Mouse (Mus musculus): ENCODE measurements at regions not wholly inside any gene's neighbourhood (a gene's known extent, or its start where the extent isn't known, plus 50 kb on each side); places are given as distances from the start of the nearest gene placed in this dataset.
"Not testable (repeated sequence)": the region's sequence is repeated elsewhere in the genome, so short reads cannot be mapped to it uniquely, and the experiment has no call there.

DNA sequence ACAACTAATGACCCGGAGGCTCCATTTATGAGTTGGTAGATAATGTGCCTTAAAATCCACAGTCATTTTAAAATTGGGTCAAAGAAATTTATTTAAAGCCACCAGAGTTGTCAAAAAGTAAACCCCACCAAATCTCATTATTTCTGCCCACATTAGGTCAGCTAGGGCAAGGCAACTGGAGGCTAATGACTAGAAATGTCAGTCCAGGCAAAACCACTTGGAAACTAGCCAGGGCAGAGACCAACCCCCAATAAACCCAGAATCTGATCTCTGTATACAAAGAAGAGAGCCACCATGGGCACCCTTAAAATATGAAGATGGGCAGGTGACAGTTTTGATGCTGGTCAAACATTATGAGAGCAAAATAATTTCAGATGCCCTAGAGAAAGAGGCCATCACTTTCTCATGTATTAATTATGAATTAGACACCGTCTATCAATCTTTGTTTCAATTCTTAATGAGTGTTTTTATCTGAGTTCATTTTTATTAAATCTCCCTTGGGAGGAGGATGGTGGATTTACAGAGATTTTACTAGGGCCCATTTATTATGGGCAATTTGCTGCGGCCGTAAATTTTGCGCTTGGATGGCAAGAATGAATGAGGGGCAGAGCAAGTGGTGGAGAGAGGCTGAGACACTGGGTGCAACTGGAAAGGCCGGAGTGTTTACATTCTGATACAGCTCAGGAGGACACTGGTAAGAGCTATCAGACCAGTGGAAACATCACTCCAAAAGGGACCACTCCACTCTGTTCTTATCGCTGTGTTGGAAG is 99.2 kb upstream of the Shb start:
- no peak overlapping the region for H3K27ac ChIP-seq
- no peak overlapping the region for H3K4me3 ChIP-seq
- TF ChIP-seq CTCF (IDR thresholded peaks at IDR 0.05) = no peak
- DNase-seq (ENCODE audit: extremely low spot score in 1 of 2, low spot score in 2 of 2) = no peak
- intact Hi-C loops (cut with DNase I) = no loop called here

DNA sequence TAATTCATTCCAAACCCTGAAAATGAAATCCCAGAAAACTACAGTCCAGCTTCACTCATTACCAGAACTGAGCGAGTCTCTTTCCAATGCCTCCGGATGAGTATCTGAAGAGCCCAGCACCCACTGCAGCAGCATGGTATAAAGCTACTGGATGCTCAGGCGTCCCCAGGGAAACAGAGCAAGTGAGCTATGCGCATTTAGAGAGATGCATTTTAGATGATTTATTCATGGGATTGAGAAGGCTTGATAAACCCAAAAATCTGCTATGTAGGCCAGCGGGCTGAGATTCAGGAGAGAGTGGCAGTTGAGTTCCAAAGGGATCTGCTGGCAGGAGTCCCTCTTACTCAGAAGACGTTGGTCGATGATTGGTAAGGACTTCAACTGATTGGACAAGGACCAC is 93.4 kb upstream of the Shb start:
- TF ChIP-seq CTCF (IDR thresholded peaks at IDR 0.05) = no peak
- intact Hi-C loops (cut with DNase I) = no loop called here
- DNase-seq (ENCODE audit: extremely low spot score in 1 of 2, low spot score in 2 of 2) = no peak
- no peak overlapping the region for H3K4me3 ChIP-seq
- no peak overlapping the region for H3K27ac ChIP-seq

DNA sequence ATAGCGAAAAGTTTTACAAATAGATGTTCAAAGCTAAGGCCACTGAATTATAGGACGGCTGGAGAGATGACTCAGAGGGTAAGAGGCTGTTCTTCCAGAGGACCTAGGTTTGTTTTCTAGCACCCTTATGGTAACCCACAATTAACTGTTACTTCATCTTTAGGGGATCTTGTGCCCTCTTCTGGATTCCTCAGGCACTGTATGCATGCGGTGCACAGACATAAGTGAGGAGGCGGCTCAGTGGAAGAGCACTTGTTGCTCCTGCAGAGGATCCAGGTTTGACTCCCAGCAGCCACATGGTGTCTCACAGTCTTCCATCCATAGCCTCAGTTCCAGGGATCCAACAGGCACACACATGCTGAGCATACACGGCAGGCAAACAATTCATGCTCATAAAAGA is 89.7 kb upstream of the Shb start:
- intact Hi-C loops (cut with DNase I) = no loop called here

DNA sequence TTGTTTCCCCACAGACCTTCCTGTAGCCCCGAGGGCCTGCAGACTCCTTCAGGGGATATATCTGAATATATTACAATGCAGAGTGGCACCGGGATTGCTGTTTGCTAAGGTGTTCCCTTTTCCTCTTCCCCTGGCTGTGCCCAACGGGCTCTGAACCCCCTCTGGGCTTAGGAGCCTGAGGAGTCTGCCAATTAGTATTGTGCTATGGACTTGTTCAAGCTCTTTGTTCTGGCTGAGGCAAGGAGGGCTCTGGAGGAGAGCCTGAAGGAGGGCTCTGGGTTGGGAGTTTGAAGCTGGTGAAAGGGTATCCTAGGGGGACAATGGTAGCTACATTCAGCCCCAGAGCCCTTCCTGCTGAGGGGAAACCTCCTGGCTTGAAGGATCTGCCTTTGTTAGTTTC is 84.9 kb upstream of the Shb start:
- no peak for DNase-seq (ENCODE audit: extremely low spot score in 1 of 2, low spot score in 2 of 2)
- no peak for TF ChIP-seq CTCF (IDR thresholded peaks at IDR 0.05)
- Histone ChIP-seq H3K27ac (no peak overlapping the region), H3K4me3 (no peak overlapping the region)
- intact Hi-C loops (cut with DNase I) = loop anchor here (10.0 kb wide), 1 partner anchor 238 kb away; no protein-coding TSS in a partner anchor

More for the DNA sequence above, 89.7 kb upstream of the Shb start:
- Histone ChIP-seq H3K4me3 (no peak overlapping the region), H3K27ac (no peak overlapping the region)
- TF ChIP-seq CTCF (IDR thresholded peaks at IDR 0.05) = no peak
- no peak for DNase-seq (ENCODE audit: extremely low spot score in 1 of 2, low spot score in 2 of 2)

DNA sequence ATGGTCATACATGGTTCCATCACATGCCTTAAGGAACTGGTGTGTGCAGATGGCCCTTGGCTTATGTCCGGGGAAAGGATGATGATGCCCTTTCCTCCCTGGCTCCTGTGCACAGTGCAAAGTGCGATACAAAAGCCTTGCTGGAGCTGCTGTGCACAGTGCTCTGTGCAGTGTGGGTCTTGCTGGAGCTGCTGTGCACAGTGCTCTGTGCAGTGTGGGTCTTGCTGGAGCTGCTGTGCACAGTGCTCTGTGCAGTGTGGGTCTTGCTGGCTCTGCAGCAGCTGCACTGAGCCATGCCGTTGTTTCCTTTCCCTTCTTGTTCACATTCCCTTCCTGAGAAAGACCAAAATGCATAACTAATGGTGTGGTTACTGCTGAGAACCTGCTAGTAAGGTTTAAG is 81.2 kb upstream of the Shb start:
- H3K4me3 ChIP-seq; DNase-seq (ENCODE audit: extremely low spot score in 1 of 2, low spot score in 2 of 2); H3K27ac ChIP-seq: not testable (repeated sequence)
- intact Hi-C loops (cut with DNase I) = loop anchor here (5.0 to 10.0 kb wide), 2 partner anchors 196 to 241 kb away; no protein-coding TSS in a partner anchor

DNA sequence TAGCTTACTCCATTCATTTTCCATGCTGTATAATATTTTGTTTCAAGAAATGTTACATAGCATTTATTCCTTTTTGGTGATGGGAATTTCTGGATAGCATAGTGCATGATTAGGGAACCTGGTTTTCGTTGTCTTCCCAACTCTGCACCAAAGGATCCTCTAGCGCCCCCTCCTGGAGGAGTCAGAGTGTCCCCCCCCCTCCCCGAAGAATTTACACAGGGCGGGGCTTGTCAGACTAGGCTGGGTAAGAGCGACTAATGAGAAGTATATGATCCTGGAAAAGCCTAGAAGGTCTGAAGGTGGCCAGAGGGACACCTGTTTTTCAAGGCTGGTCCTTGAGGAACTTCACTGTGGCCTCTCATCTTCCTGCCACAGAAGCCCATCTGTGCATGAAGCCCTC is 79.9 kb upstream of the Shb start:
- Histone ChIP-seq H3K4me3 (no peak overlapping the region), H3K27ac (no peak overlapping the region)
- intact Hi-C loops (cut with DNase I) = loop anchor here (5.0 to 10.0 kb wide), 2 partner anchors 195 to 243 kb away; no protein-coding TSS in a partner anchor
- no peak for DNase-seq (ENCODE audit: extremely low spot score in 1 of 2, low spot score in 2 of 2)
- peak; percentile 60 for TF ChIP-seq CTCF (IDR thresholded peaks at IDR 0.05)

DNA sequence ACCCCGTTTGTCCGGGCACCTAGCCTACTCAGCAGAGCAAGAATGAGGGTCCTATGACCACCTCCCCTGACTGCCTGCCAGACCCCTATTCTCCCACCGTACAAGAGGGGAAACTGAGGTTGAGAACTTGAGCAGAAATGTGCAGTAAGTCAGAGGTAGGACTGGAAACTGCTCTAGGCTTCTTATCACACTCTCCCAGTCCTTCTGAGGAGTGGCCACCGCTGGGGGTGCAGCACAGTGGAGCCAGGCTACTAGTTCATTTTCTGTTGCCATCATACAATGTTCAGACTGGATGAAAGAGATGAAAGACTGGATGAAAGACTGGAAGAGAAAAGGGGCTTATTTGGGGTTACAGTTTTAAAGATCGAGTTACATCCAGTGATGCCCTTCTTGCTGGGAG is 78.7 kb upstream of the Shb start:
- no peak for DNase-seq (ENCODE audit: extremely low spot score in 1 of 2, low spot score in 2 of 2)
- no peak overlapping the region for H3K27ac ChIP-seq
- no peak for TF ChIP-seq CTCF (IDR thresholded peaks at IDR 0.05)
- H3K4me3 ChIP-seq = no peak overlapping the region
- intact Hi-C loops (cut with DNase I) = loop anchor here (5.0 to 10.0 kb wide), 2 partner anchors 194 to 244 kb away; no protein-coding TSS in a partner anchor

DNA sequence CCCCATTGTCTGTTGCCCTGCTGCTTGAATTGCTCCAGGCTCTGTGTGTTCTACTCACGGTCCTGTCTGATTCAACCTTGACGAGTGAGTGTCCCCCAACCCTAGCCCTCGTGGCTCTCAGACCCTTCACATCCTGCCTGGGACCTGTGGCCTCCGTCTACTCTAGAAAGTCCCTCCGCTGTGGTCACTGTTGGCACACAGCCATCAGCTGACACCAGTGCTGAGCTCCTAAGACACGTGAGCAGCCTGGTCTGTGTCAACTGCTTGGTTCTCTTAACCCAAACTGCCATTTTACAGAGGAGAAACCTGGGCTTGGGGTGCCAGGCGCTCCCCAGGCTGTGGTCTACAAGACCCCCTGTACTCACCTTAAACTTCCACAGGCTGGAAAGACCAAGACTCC is 74.3 kb upstream of the Shb start:
- Histone ChIP-seq H3K4me3 (no peak overlapping the region), H3K27ac (no peak overlapping the region)
- DNase-seq (ENCODE audit: extremely low spot score in 1 of 2, low spot score in 2 of 2) = no peak
- intact Hi-C loops (cut with DNase I) = no loop called here
- no peak for TF ChIP-seq CTCF (IDR thresholded peaks at IDR 0.05)

DNA sequence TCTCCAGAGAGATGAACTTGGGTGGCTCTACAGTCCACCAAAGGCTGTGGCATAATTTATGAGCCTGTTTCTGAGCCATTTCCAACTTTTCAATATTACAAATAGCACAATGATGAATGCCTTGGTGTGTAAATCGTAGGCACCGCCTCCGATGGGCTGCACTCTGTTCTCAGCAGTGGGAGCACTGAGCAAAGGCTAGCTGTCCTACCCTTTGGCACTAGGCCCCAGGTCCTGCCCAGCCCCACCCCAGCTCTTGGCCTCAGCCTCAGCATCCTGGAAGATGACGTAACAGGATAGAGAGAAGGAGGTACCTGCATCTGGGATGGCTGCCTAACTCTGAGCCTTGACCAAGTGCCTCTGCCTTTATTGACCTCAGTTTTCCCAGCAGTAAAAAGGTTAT is 73.4 kb upstream of the Shb start:
- intact Hi-C loops (cut with DNase I) = no loop called here
- TF ChIP-seq CTCF (IDR thresholded peaks at IDR 0.05) = no peak
- Histone ChIP-seq H3K4me3 (no peak overlapping the region), H3K27ac (no peak overlapping the region)
- no peak for DNase-seq (ENCODE audit: extremely low spot score in 1 of 2, low spot score in 2 of 2)

DNA sequence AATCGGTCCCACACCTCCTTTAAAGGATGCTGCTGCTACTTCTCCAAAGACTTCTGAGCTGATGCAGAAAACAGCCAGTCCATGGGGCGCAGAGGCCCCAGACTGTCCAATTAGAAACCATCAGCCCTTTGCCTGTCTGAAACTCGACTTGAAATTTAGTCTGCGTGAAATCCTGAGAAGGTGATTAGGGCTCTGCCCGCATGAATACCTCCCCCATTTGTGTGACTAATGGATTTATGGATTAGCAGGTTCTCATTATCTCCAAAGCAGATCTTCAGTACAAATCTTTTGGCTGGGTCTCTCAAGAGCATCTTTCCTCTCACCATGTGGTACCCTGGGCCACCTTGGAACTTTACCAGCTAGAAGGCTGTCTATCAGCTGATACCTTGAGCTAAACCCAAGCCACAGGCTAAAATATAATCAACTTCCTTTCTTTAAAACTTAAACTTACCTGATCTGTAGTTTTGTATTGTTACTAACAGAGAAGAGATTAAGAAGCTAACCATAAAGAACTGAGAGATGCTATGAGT is 72.1 kb upstream of the Shb start:
- intact Hi-C loops (cut with DNase I) = no loop called here
- TF ChIP-seq CTCF (IDR thresholded peaks at IDR 0.05) = no peak

DNA sequence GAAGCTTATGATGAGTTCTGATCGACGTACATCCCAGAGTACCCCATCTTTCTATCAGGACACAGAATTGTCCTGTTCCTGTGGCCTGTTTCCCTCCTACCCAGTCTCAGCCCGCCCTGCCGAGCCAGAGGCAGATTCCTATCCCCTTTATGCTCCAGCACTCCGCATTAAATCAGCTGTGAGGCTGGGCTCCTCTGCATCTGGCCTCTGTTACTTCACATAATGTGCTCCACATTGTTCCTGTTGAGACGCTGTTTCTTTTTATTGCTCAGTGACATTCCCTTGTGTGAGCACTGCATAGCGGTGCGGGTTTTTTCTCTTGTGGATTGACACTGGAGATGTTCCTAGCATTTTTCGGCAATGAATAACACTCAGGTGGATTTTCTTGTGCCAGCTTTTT is 68.2 kb upstream of the Shb start:
- H3K4me3 ChIP-seq = no peak overlapping the region

More for the DNA sequence above, 72.1 kb upstream of the Shb start:
- no peak for DNase-seq (ENCODE audit: extremely low spot score in 1 of 2, low spot score in 2 of 2)
- Histone ChIP-seq H3K27ac (no peak overlapping the region), H3K4me3 (no peak overlapping the region)

DNA sequence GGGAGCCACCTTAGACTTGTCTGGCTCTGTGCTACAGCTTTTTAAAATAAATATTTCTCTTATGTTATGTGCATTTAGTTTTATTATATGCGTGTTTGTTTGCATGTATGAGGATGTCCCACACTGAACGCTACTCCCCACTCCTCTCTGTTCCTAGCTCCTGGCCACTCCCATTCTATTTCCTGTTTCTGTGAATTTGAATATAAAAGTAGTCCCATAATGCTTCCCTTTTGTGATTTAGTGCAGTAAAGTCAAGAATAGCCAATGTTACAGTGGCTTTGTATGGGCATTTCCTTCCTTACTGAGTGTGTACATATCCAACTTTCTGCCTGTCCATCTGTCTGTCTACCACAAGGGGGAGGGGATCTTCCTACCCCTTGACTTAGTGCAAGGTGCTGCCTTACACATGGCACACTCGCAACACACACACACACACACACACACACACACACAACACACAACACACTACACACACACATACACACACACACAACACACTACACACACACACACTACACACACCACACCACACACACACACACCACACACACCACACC is 61.2 kb upstream of the Shb start:
- intact Hi-C loops (cut with DNase I) = no loop called here
- no peak for TF ChIP-seq CTCF (IDR thresholded peaks at IDR 0.05)
- no peak overlapping the region for H3K4me3 ChIP-seq
- no peak for DNase-seq (ENCODE audit: extremely low spot score in 1 of 2, low spot score in 2 of 2)
- no peak overlapping the region for H3K27ac ChIP-seq

More for the DNA sequence above, 68.2 kb upstream of the Shb start:
- no peak for TF ChIP-seq CTCF (IDR thresholded peaks at IDR 0.05)
- DNase-seq (ENCODE audit: extremely low spot score in 1 of 2, low spot score in 2 of 2) = no peak
- H3K27ac ChIP-seq = no peak overlapping the region
- intact Hi-C loops (cut with DNase I) = no loop called here
